Mouse (Mus musculus): ENCODE measurements around the gene Prkab2. TPM values are rescaled to one million over a fixed set of nuclear protein-coding genes. Genes with fewer than 3 reads are reported as not detected.
A peak's percentile ranks its signal among the peaks of the same experiment; 100 is the strongest.

Prkab2 gene
- polyA plus RNA-seq, 1 experiment from 2014 or later, result 4.6 TPM

- H3K9ac ChIP-seq, result no peak overlapping the region
- no peaks in the 10 kb centered on the region for H3K4me1 ChIP-seq (ENCODE audit: insufficient read depth)
- ATAC-seq (ENCODE audit: insufficient read depth) (no peak), DNase-seq (no peak)
- H3K4me2 ChIP-seq, result no peak overlapping the region
- H3K4me3 ChIP-seq (ENCODE audit: low read depth, low read length), result no peak overlapping the region
- no peaks in the 10 kb centered on the region for H3K9me3 ChIP-seq (ENCODE audit: low read depth, low read length)
- no peak overlapping the region for H3K27ac ChIP-seq (ENCODE audit: low read depth)
- no peaks in the 10 kb centered on the region for H3K36me3 ChIP-seq (ENCODE audit: insufficient read depth)
- H3K27me3 ChIP-seq (ENCODE audit: insufficient read depth, low read length), result no peaks in the 10 kb centered on the region
- WGBS, result 90% methylated on average over 4 of the region's 4 CpGs
- TF ChIP-seq CTCF (IDR thresholded peaks at IDR 0.05; ENCODE audit: low read depth), result no peak
Observed at GRCm38 (mm10) chr3:97630746-97631145, 27.2 kb upstream of the Prkab2 start.

GRCm38 (mm10) chr3:97631258-97631860 lies 26.6 kb upstream of the Prkab2 start:
- Histone ChIP-seq H3K27me3 (ENCODE audit: insufficient read depth, low read length) (no peaks in the 10 kb centered on the region), H3K4me3 (ENCODE audit: low read depth, low read length) (no peak overlapping the region), H3K4me2 (no peak overlapping the region), H3K36me3 (ENCODE audit: insufficient read depth) (no peaks in the 10 kb centered on the region), H3K4me1 (ENCODE audit: insufficient read depth) (no peaks in the 10 kb centered on the region), H3K9me3 (ENCODE audit: low read depth, low read length) (no peaks in the 10 kb centered on the region), H3K27ac (ENCODE audit: low read depth) (no peak overlapping the region), H3K9ac (no peak overlapping the region)
- no peak for ATAC-seq (ENCODE audit: insufficient read depth)
- no peak for TF ChIP-seq CTCF (IDR thresholded peaks at IDR 0.05; ENCODE audit: low read depth)
- 76% methylated on average over 8 of the region's 8 CpGs for WGBS
- DNase-seq, result no peak

- no peak overlapping the region for H3K4me2 ChIP-seq
- no peaks in the 10 kb centered on the region for H3K4me1 ChIP-seq (ENCODE audit: insufficient read depth)
- no peak overlapping the region for H3K9ac ChIP-seq
- H3K4me3 ChIP-seq (ENCODE audit: low read depth, low read length), result no peak overlapping the region
- H3K36me3 ChIP-seq (ENCODE audit: insufficient read depth), result no peaks in the 10 kb centered on the region
- ATAC-seq (ENCODE audit: insufficient read depth), result no peak
- H3K9me3 ChIP-seq (ENCODE audit: low read depth, low read length), result no peaks in the 10 kb centered on the region
- no peaks in the 10 kb centered on the region for H3K27me3 ChIP-seq (ENCODE audit: insufficient read depth, low read length)
- DNase-seq, result no peak
- H3K27ac ChIP-seq (ENCODE audit: low read depth), result no peak overlapping the region
- no peak for TF ChIP-seq CTCF (IDR thresholded peaks at IDR 0.05; ENCODE audit: low read depth)
- 68% methylated on average over 4 of the region's 4 CpGs for WGBS
Observed at GRCm38 (mm10) chr3:97633456-97633855, 24.5 kb upstream of the Prkab2 start.

GRCm38 (mm10) chr3:97634288-97634761 lies 23.7 kb upstream of the Prkab2 start:
- peak; percentile 73 for ATAC-seq (ENCODE audit: insufficient read depth)
- Histone ChIP-seq H3K27me3 (ENCODE audit: insufficient read depth, low read length) (no peaks in the 10 kb centered on the region), H3K9ac (no peak overlapping the region), H3K36me3 (ENCODE audit: insufficient read depth) (no peaks in the 10 kb centered on the region), H3K4me3 (ENCODE audit: low read depth, low read length) (no peak overlapping the region), H3K9me3 (ENCODE audit: low read depth, low read length) (no peaks in the 10 kb centered on the region), H3K27ac (ENCODE audit: low read depth) (no peak overlapping the region), H3K4me2 (no peak overlapping the region), H3K4me1 (ENCODE audit: insufficient read depth) (no peaks in the 10 kb centered on the region)
- TF ChIP-seq CTCF (IDR thresholded peaks at IDR 0.05; ENCODE audit: low read depth), result peak; percentile 10; the same call in 1 of the 2 replicates
- peak; percentile 82 for DNase-seq
- 45% methylated on average over 3 of the region's 3 CpGs for WGBS

- Histone ChIP-seq H3K27me3 (ENCODE audit: insufficient read depth, low read length) (no peaks in the 10 kb centered on the region), H3K4me2 (no peak overlapping the region), H3K36me3 (ENCODE audit: insufficient read depth) (no peaks in the 10 kb centered on the region), H3K4me1 (ENCODE audit: insufficient read depth) (no peaks in the 10 kb centered on the region), H3K4me3 (ENCODE audit: low read depth, low read length) (no peak overlapping the region), H3K9me3 (ENCODE audit: low read depth, low read length) (no peaks in the 10 kb centered on the region), H3K9ac (no peak overlapping the region), H3K27ac (ENCODE audit: low read depth) (no peak overlapping the region)
- no peak for DNase-seq
- ATAC-seq (ENCODE audit: insufficient read depth), result no peak
- 86% methylated on average over 4 of the region's 4 CpGs for WGBS
- no peak for TF ChIP-seq CTCF (IDR thresholded peaks at IDR 0.05; ENCODE audit: low read depth)
Observed at GRCm38 (mm10) chr3:97641396-97641795, 16.6 kb upstream of the Prkab2 start.

- H3K27ac ChIP-seq (ENCODE audit: low read depth), result no peak overlapping the region
- no peaks in the 10 kb centered on the region for H3K36me3 ChIP-seq (ENCODE audit: insufficient read depth)
- H3K9me3 ChIP-seq (ENCODE audit: low read depth, low read length), result no peaks in the 10 kb centered on the region
- ATAC-seq (ENCODE audit: insufficient read depth) (no peak), DNase-seq (no peak)
- no peak overlapping the region for H3K4me3 ChIP-seq (ENCODE audit: low read depth, low read length)
- WGBS, result 85% methylated on average over 9 of the region's 9 CpGs
- no peaks in the 10 kb centered on the region for H3K27me3 ChIP-seq (ENCODE audit: insufficient read depth, low read length)
- H3K9ac ChIP-seq, result no peak overlapping the region
- no peak for TF ChIP-seq CTCF (IDR thresholded peaks at IDR 0.05; ENCODE audit: low read depth)
- H3K4me1 ChIP-seq (ENCODE audit: insufficient read depth), result no peaks in the 10 kb centered on the region
- H3K4me2 ChIP-seq, result no peak overlapping the region
Observed at GRCm38 (mm10) chr3:97642001-97642400, 16.0 kb upstream of the Prkab2 start.

GRCm38 (mm10) chr3:97648518-97648917 lies 9.5 kb upstream of the Prkab2 start:
- Histone ChIP-seq H3K9me3 (ENCODE audit: low read depth, low read length) (no peaks in the 10 kb centered on the region), H3K4me2 (no peak overlapping the region), H3K4me3 (ENCODE audit: low read depth, low read length) (no peak overlapping the region), H3K9ac (no peak overlapping the region), H3K36me3 (ENCODE audit: insufficient read depth) (no peaks in the 10 kb centered on the region), H3K27me3 (ENCODE audit: insufficient read depth, low read length) (no peaks in the 10 kb centered on the region), H3K27ac (ENCODE audit: low read depth) (no peak overlapping the region), H3K4me1 (ENCODE audit: insufficient read depth) (no peaks in the 10 kb centered on the region)
- WGBS, result 40% methylated on average over 1 of the region's 1 CpGs
- DNase-seq (no peak), ATAC-seq (ENCODE audit: insufficient read depth) (no peak)
- TF ChIP-seq CTCF (IDR thresholded peaks at IDR 0.05; ENCODE audit: low read depth), result no peak
